Mouse (Mus musculus): ENCODE results near the gene Abhd12.

DNA sequence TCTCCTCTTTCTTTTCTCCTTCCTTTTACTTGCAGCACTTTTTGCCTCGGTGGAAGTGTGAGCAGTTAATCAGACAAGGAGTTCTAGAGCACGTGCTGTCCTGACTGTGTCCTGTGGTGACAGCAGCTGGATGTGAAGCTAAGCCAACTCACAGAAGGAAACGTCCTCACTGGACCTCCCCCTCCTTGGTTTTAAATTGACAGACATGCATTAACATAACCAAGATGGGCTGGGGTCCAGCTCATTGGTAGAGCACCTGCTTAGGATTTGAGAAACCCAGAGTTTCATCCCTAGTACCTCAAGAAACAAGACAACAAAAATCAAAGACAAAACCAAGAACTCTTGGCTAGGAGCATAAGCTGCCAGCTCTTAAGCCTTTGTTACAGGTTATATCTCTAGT, 26.3 kb upstream of the Abhd12 start:
- TF ChIP-seq POLR2A (IDR thresholded peaks at IDR 0.05; ENCODE audit: low read depth, low read length), result no peak
- no peak for TF ChIP-seq CTCF (IDR thresholded peaks at IDR 0.05; ENCODE audit: extremely low read depth, insufficient read depth, insufficient read length, insufficient replicate concordance)
